Comparison of ENCODE assay signal across 24 mouse cellular contexts in the genomic region with DNA sequence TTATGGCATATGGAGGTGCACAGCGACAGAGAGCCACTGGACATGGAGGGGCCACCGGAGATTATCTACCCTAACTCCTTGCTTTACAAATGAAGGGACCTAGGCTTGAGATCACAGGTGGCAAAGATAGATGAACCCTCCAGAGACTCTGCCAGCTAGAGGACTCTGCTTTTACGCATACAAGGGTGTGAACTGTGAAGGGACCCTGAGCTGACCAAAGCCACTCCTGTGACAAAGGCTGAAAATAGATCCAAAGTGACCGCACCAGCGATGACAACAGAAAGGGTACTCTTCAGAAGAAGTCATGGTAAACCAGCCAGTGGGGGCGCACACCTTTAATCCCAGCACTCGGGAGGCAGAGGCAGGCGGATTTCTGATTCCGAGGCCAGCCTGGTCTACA.
DNase-seq lines count a peak whose midpoint lies in the region; ATAC-seq and TF ChIP-seq lines count a peak whose summit lies in the region.
"Had no signal": no experiment of that assay in that cellular context is flagged by ENCODE, and none has a peak within 500 bp of the region (broad histone marks: within the 10 kb centered on the region; RNA-seq: fewer than 3 reads in every experiment).

No protein-coding gene starts in this region.

- H3K36me3 ChIP-seq in liver, embryonic 11.5 days (ENCODE audit: control insufficient read depth, insufficient read depth, low read length), result no peaks in the 10 kb centered on the region
- H3K36me3 ChIP-seq in liver, postnatal 0 days (replicated peaks; ENCODE audit: insufficient read depth, low read length), result no peaks in the 10 kb centered on the region
- no peaks in the 10 kb centered on the region for H3K36me3 ChIP-seq in liver, embryonic 13.5 days
- H3K36me3 ChIP-seq: embryonic facial prominence, embryonic 10.5 days; embryonic facial prominence, embryonic 12.5 days; forebrain, embryonic 15.5 days had no signal

- no peaks in the 10 kb centered on the region for H3K9me3 ChIP-seq in liver, embryonic 11.5 days (ENCODE audit: control insufficient read depth, low read length)
- no peaks in the 10 kb centered on the region for H3K9me3 ChIP-seq in liver, postnatal 0 days (ENCODE audit: low read length)
- no peaks in the 10 kb centered on the region for H3K9me3 ChIP-seq in liver, embryonic 13.5 days (replicated peaks)
- H3K9me3 ChIP-seq: embryonic facial prominence, embryonic 10.5 days; embryonic facial prominence, embryonic 12.5 days; forebrain, embryonic 13.5 days; forebrain, embryonic 15.5 days; G1E had no signal

- TF ChIP-seq CTCF in liver, postnatal 0 days (IDR thresholded peaks at IDR 0.05; ENCODE audit: low read depth), result no peak

- no peak for TF ChIP-seq EP300 in liver, postnatal 0 days (IDR thresholded peaks at IDR 0.05; ENCODE audit: low read depth)

- H3K9ac ChIP-seq in liver, embryonic 11.5 days (ENCODE audit: low read depth, low read length), result no peak overlapping the region
- H3K9ac ChIP-seq in liver, postnatal 0 days (replicated peaks), result no peak overlapping the region
- peak overlapping the region; percentile 57; the same call in 1 of the 2 replicates for H3K9ac ChIP-seq in liver, embryonic 13.5 days
- H3K9ac ChIP-seq: embryonic facial prominence, embryonic 12.5 days; forebrain, embryonic 13.5 days; forebrain, embryonic 15.5 days had no signal

- no peak overlapping the region for H3K4me3 ChIP-seq in liver, embryonic 11.5 days (ENCODE audit: low read depth, low read length)
- no peak overlapping the region for H3K4me3 ChIP-seq in liver, postnatal 0 days (ENCODE audit: low read depth, low read length)
- H3K4me3 ChIP-seq in liver, embryonic 13.5 days (replicated peaks), result no peak overlapping the region
- H3K4me3 ChIP-seq: embryonic facial prominence, embryonic 10.5 days; embryonic facial prominence, embryonic 12.5 days; forebrain, embryonic 13.5 days; forebrain, embryonic 15.5 days had no signal

- 81% methylated on average over 9 of the region's 9 CpGs for WGBS in liver, embryonic 11.5 days
- 88% methylated on average over 9 of the region's 9 CpGs for WGBS in liver, postnatal 0 days (ENCODE audit: insufficient replicate concordance)
- WGBS in liver, embryonic 13.5 days (ENCODE audit: insufficient replicate concordance), result 68% methylated on average over 9 of the region's 9 CpGs

- H3K4me1 ChIP-seq in liver, embryonic 11.5 days (replicated peaks; ENCODE audit: control insufficient read depth, insufficient read depth, low read length), result peaks cover 57% of the 10 kb centered on the region
- H3K4me1 ChIP-seq in liver, postnatal 0 days (ENCODE audit: insufficient read depth), result peaks cover 34% of the 10 kb centered on the region
- peaks cover 72% of the 10 kb centered on the region for H3K4me1 ChIP-seq in liver, embryonic 13.5 days (replicated peaks)

- no peak overlapping the region for H3K4me2 ChIP-seq in liver, embryonic 11.5 days
- no peak overlapping the region for H3K4me2 ChIP-seq in liver, postnatal 0 days (ENCODE audit: low read depth, low read length)
- H3K4me2 ChIP-seq in liver, embryonic 13.5 days, result no peak overlapping the region; the same call in 1 of the 2 replicates
- H3K4me2 ChIP-seq: embryonic facial prominence, embryonic 12.5 days; forebrain, embryonic 15.5 days had no signal

- 0 out of 2 replicates have a peak, but pooled peaks have one; percentile 11 for ATAC-seq in liver, embryonic 11.5 days (replicated peaks; ENCODE audit: low FRiP score)
- ATAC-seq in liver, postnatal 0 days, result no peak
- no peak for ATAC-seq in liver, embryonic 13.5 days (ENCODE audit: low read depth)
- ATAC-seq: activated CD4-positive, CD25-positive, alpha-beta regulatory T cell, adult 4 months; CD4-positive, CD25-positive, alpha-beta regulatory T cell, adult 4 months; Patski had no signal

- H3K27me3 ChIP-seq in liver, embryonic 11.5 days (replicated peaks; ENCODE audit: control insufficient read depth, insufficient read depth, low read length), result no peaks in the 10 kb centered on the region
- H3K27me3 ChIP-seq in liver, postnatal 0 days (ENCODE audit: insufficient read depth, low read length), result no peaks in the 10 kb centered on the region
- H3K27me3 ChIP-seq in liver, embryonic 13.5 days, result no peaks in the 10 kb centered on the region
- H3K27me3 ChIP-seq: CH12.LX; embryonic facial prominence, embryonic 12.5 days; forebrain, embryonic 13.5 days; forebrain, embryonic 15.5 days; Patski had no signal

- no peak overlapping the region for H3K27ac ChIP-seq in liver, embryonic 11.5 days (ENCODE audit: low read depth, low read length)
- H3K27ac ChIP-seq in liver, postnatal 0 days (ENCODE audit: low read depth), result no peak overlapping the region
- H3K27ac ChIP-seq in liver, embryonic 13.5 days, result no peak overlapping the region
- H3K27ac ChIP-seq: embryonic facial prominence, embryonic 12.5 days; forebrain, embryonic 13.5 days; forebrain, embryonic 15.5 days had no signal

- peak; percentile 80 for DNase-seq in heart, adult 11 months
- DNase-seq in heart, postnatal 10 days, result no peak
- DNase-seq in liver, embryonic 11.5 days (ENCODE audit: low spot score), result no peak
- DNase-seq in liver, postnatal 0 days, result no peak
- no peak for DNase-seq in liver, embryonic 13.5 days
- no peak for DNase-seq in gastrocnemius, adult 8-10 months (ENCODE audit: low spot score in 2 of 2)
- DNase-seq: adrenal gland, adult 8-10 months; adrenal gland, postnatal 14 days; adrenal gland, postnatal 36 days; B cell, adult 2 months; cerebellum, adult 11-12 months; cerebellum, adult 2 months; cerebellum, adult 9-10 months; cerebellum, postnatal 10 days; cerebellum, postnatal 25 days had no signal

- intact Hi-C loops in heart, postnatal 10 days (cut with DNase I), result no loop called here
